Mouse (Mus musculus): ENCODE results near the gene Kansl1. TPM values are rescaled to one million over a fixed set of nuclear protein-coding genes. Genes with fewer than 3 reads are reported as not detected.
A peak's percentile ranks its signal among the peaks of the same experiment; 100 is the strongest.

Kansl1 gene
- polyA plus RNA-seq, 1 experiment from 2014 or later = 17.5 TPM

GRCm38 (mm10) chr11:104297671-104298070, 171.0 kb downstream of the Kansl1 start:
- Histone ChIP-seq H3K9me3 (replicated peaks; ENCODE audit: low read length) (no peaks in the 10 kb centered on the region), H3K4me2 (ENCODE audit: low read length) (no peak overlapping the region), H3K36me3 (ENCODE audit: insufficient read depth, low read length) (no peaks in the 10 kb centered on the region), H3K4me1 (replicated peaks; ENCODE audit: insufficient read depth, low read length) (peaks cover 3% of the 10 kb centered on the region; the same call in 1 of the 2 replicates), H3K9ac (ENCODE audit: low read depth, low read length) (no peak overlapping the region), H3K27ac (no peak overlapping the region), H3K27me3 (ENCODE audit: insufficient read depth, low read length) (no peaks in the 10 kb centered on the region), H3K4me3 (replicated peaks; ENCODE audit: low read depth, low read length) (no peak overlapping the region)
- WGBS = 87% methylated on average over 3 of the region's 3 CpGs
- TF ChIP-seq CTCF (IDR thresholded peaks at IDR 0.05; ENCODE audit: low read depth) = no peak
- DNase-seq (ENCODE audit: low spot score) (no peak), ATAC-seq (replicated peaks; ENCODE audit: low FRiP score, low read depth) (no peak)

DNA sequence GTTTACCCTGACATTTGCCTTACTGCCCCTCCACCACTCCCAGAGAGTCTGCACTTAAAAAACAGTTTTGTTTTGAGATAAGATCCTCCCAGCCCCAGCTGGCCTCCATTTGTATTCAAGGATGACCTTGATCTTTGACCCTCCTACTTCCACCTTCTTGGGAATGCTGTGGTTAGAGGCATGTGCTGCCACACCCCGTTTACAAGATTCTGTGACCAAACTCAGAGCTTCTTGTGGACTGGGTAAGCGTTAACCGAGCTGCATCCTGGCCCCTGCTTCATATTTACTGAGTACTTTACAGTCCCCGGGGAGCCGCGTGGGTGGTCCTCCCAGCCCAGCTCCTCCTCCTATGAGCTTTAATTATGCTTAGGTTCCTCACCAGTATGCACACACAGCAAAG, 173.0 kb downstream of the Kansl1 start:
- Histone ChIP-seq H3K9ac (ENCODE audit: low read depth, low read length) (no peak overlapping the region), H3K4me2 (ENCODE audit: low read length) (no peak overlapping the region), H3K36me3 (ENCODE audit: insufficient read depth, low read length) (no peaks in the 10 kb centered on the region), H3K27ac (no peak overlapping the region), H3K27me3 (ENCODE audit: insufficient read depth, low read length) (no peaks in the 10 kb centered on the region), H3K9me3 (replicated peaks; ENCODE audit: low read length) (no peaks in the 10 kb centered on the region), H3K4me3 (replicated peaks; ENCODE audit: low read depth, low read length) (no peak overlapping the region), H3K4me1 (replicated peaks; ENCODE audit: insufficient read depth, low read length) (peaks cover 3% of the 10 kb centered on the region; the same call in 1 of the 2 replicates)
- 9% methylated on average over 6 of the region's 6 CpGs for WGBS
- ATAC-seq (replicated peaks; ENCODE audit: low FRiP score, low read depth) (no peak), DNase-seq (ENCODE audit: low spot score) (peak; percentile 32)
- TF ChIP-seq CTCF (IDR thresholded peaks at IDR 0.05; ENCODE audit: low read depth) = no peak

- H3K27me3 ChIP-seq (ENCODE audit: insufficient read depth, low read length) = no peaks in the 10 kb centered on the region
- DNase-seq (ENCODE audit: low spot score) (no peak), ATAC-seq (replicated peaks; ENCODE audit: low FRiP score, low read depth) (no peak)
- no peak overlapping the region for H3K4me3 ChIP-seq (replicated peaks; ENCODE audit: low read depth, low read length)
- H3K4me1 ChIP-seq (replicated peaks; ENCODE audit: insufficient read depth, low read length) = peaks cover 3% of the 10 kb centered on the region; the same call in 1 of the 2 replicates
- 57% methylated on average over 5 of the region's 5 CpGs for WGBS
- H3K4me2 ChIP-seq (ENCODE audit: low read length) = no peak overlapping the region
- no peak overlapping the region for H3K9ac ChIP-seq (ENCODE audit: low read depth, low read length)
- no peak overlapping the region for H3K27ac ChIP-seq
- TF ChIP-seq CTCF (IDR thresholded peaks at IDR 0.05; ENCODE audit: low read depth) = no peak
- no peaks in the 10 kb centered on the region for H3K9me3 ChIP-seq (replicated peaks; ENCODE audit: low read length)
- no peaks in the 10 kb centered on the region for H3K36me3 ChIP-seq (ENCODE audit: insufficient read depth, low read length)
Measured at GRCm38 (mm10) chr11:104295145-104295544, 173.5 kb downstream of the Kansl1 start.

DNA sequence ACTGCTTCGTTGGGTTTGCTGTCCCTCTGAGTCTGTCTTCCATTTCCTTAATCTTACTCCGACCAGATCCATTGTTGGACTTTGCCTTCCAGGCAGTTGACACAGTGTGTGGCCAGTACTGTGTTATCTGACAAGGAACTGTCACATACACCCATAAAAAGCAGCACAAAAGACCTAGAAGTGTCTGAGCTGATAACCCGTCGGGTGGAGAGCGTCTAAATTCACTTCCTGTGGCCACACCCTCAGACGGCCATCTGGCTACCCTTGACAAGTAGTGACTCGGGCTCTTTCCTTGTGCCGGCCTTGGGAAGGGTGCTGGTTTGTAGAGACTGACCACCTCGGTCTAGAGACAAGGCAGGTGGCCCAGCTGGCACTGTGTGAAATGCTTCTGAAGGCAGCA, 175.4 kb downstream of the Kansl1 start:
- Histone ChIP-seq H3K9me3 (replicated peaks; ENCODE audit: low read length) (no peaks in the 10 kb centered on the region), H3K9ac (ENCODE audit: low read depth, low read length) (no peak overlapping the region), H3K4me3 (replicated peaks; ENCODE audit: low read depth, low read length) (no peak overlapping the region), H3K27ac (no peak overlapping the region), H3K4me2 (ENCODE audit: low read length) (no peak overlapping the region), H3K36me3 (ENCODE audit: insufficient read depth, low read length) (no peaks in the 10 kb centered on the region), H3K4me1 (replicated peaks; ENCODE audit: insufficient read depth, low read length) (peaks cover 5% of the 10 kb centered on the region; the same call in 1 of the 2 replicates), H3K27me3 (ENCODE audit: insufficient read depth, low read length) (no peaks in the 10 kb centered on the region)
- DNase-seq (ENCODE audit: low spot score) = no peak
- TF ChIP-seq CTCF (IDR thresholded peaks at IDR 0.05; ENCODE audit: low read depth) = no peak
- WGBS = 70% methylated on average over 9 of the region's 9 CpGs
- ATAC-seq (replicated peaks; ENCODE audit: low FRiP score, low read depth) = no peak

GRCm38 (mm10) chr11:104292443-104293220, 176.0 kb downstream of the Kansl1 start:
- TF ChIP-seq CTCF (IDR thresholded peaks at IDR 0.05; ENCODE audit: low read depth) = no peak
- no peak for DNase-seq (ENCODE audit: low spot score)
- no peaks in the 10 kb centered on the region for H3K9me3 ChIP-seq (replicated peaks; ENCODE audit: low read length)
- ATAC-seq (replicated peaks; ENCODE audit: low FRiP score, low read depth) = no peak
- WGBS = 82% methylated on average over 7 of the region's 7 CpGs
- H3K4me2 ChIP-seq (ENCODE audit: low read length) = no peak overlapping the region
- peaks cover 5% of the 10 kb centered on the region; the same call in 1 of the 2 replicates for H3K4me1 ChIP-seq (replicated peaks; ENCODE audit: insufficient read depth, low read length)
- H3K27ac ChIP-seq = no peak overlapping the region
- H3K27me3 ChIP-seq (ENCODE audit: insufficient read depth, low read length) = no peaks in the 10 kb centered on the region
- no peak overlapping the region for H3K4me3 ChIP-seq (replicated peaks; ENCODE audit: low read depth, low read length)
- no peaks in the 10 kb centered on the region for H3K36me3 ChIP-seq (ENCODE audit: insufficient read depth, low read length)
- no peak overlapping the region for H3K9ac ChIP-seq (ENCODE audit: low read depth, low read length)

DNA sequence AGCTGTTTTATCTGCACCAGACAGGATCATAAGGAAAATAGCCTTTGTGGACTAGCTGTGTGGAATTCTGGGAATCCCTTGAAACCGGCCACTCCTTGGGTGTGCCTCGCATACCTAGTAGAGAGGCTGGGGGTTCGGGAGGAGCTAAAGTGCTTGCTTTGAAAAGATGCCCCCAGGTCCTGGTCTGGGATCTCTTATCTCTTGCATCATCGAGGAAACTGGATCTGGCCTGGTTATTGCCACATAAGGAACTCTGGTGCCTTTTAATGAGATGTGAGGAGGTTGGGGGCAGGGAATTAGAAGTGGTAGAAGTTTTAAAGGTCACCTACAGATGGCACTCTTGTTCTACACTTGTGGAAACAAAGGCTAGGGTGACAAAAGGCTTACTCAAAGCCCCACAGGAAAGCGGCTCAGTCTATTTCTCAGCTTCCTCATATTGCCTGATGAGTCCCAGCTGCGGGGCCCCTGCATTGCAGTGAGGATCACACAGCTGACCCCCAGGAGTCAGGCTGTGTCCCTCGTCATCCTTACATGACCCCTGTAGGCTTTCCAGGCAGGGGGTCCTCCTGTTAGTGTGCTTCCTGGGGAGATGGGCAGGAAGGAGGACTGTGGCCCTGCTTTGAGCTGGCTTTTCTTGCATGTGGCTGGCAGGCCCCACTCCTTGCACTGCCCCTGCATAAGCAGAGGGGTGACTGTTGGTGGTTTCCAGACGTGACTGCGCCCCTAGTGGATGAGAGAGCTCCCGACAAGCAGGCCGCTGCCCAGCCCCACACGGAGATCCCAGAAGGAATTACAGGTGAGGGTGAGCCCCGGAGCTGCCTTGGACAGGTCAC, 179.2 kb downstream of the Kansl1 start:
- ATAC-seq (replicated peaks; ENCODE audit: low FRiP score, low read depth) (peak; percentile 74), DNase-seq (ENCODE audit: low spot score) (peak; percentile 80)
- H3K9ac ChIP-seq (ENCODE audit: low read depth, low read length) = no peak overlapping the region
- H3K27ac ChIP-seq = peak overlapping the region; percentile 71
- WGBS = 27% methylated on average over 13 of the region's 13 CpGs
- no peaks in the 10 kb centered on the region for H3K27me3 ChIP-seq (ENCODE audit: insufficient read depth, low read length)
- H3K9me3 ChIP-seq (replicated peaks; ENCODE audit: low read length) = no peaks in the 10 kb centered on the region
- H3K36me3 ChIP-seq (ENCODE audit: insufficient read depth, low read length) = no peaks in the 10 kb centered on the region
- H3K4me3 ChIP-seq (replicated peaks; ENCODE audit: low read depth, low read length) = no peak overlapping the region
- H3K4me1 ChIP-seq (replicated peaks; ENCODE audit: insufficient read depth, low read length) = 0 out of 2 replicates have a peak, but pooled peaks cover 3% of the 10 kb centered on the region
- no peak overlapping the region for H3K4me2 ChIP-seq (ENCODE audit: low read length)
- peak; percentile 74 for TF ChIP-seq CTCF (IDR thresholded peaks at IDR 0.05; ENCODE audit: low read depth)

All from kidney, postnatal 0 days (tissue).